Mouse (Mus musculus) heart, embryonic 13.5 days (tissue): ENCODE measurements around the gene Tpx2. TPM values are rescaled to one million over a fixed set of nuclear protein-coding genes. Genes with fewer than 3 reads are reported as not detected.

ENCODE experiments used
- ATAC-seq: fragments of 200-750 bp; cut with Nextera tagmentation; 2 replicates; pipeline ENCODE4 v1.8.0; 2017; ENCODE audit warnings: moderate TSS enrichment; ENCODE audit not compliant: insufficient number of reproducible peaks, low FRiP score, low TSS enrichment; ENCODE audit errors: extremely low read depth
- H3K27ac ChIP-seq: fragments of 300-500 bp; sonication (generic); replicated peaks from 2 replicates; pipeline ENCODE4 v1.5.1; 2015; ENCODE audit warnings: moderate library complexity, mild to moderate bottlenecking, inconsistent platforms
- H3K27me3 ChIP-seq: fragments of 300-500 bp; sonication (generic); replicated peaks from 2 replicates; pipeline ENCODE4 v1.6.1; 2015; ENCODE audit warnings: mild to moderate bottlenecking, inconsistent platforms
- H3K36me3 ChIP-seq: fragments of 300-500 bp; sonication (generic); 2 replicates; pipeline ENCODE4 v1.6.1; 2015; ENCODE audit warnings: mild to moderate bottlenecking, inconsistent platforms
- H3K4me1 ChIP-seq: fragments of 300-500 bp; sonication (generic); 2 replicates; pipeline ENCODE4 v1.6.1; 2015; ENCODE audit warnings: inconsistent platforms
- H3K4me2 ChIP-seq: fragments of 300-500 bp; sonication (generic); 2 replicates; pipeline ENCODE4 v1.6.1; 2015; ENCODE audit warnings: inconsistent platforms, mild to moderate bottlenecking, moderate library complexity
- H3K4me3 ChIP-seq: fragments of 300-500 bp; sonication (generic); 2 replicates; pipeline ENCODE4 v1.5.1; 2015; ENCODE audit warnings: moderate library complexity, mild to moderate bottlenecking, inconsistent platforms
- H3K9ac ChIP-seq: fragments of 300-500 bp; sonication (generic); 2 replicates; pipeline ENCODE4 v1.6.1; 2015; ENCODE audit warnings: inconsistent platforms, mild to moderate bottlenecking, moderate library complexity
- H3K9me3 ChIP-seq: fragments of 300-500 bp; sonication (generic); 2 replicates; pipeline ENCODE4 v1.6.1; 2016; ENCODE audit warnings: inconsistent platforms
- WGBS: fragments of 180-500 bp; shearing (Covaris S2); methylation state at CpG from one replicate; pipeline ENCODE4 v1.1.7; 2015; ENCODE audit warnings: mixed read lengths; 5-methylcytosine and 5-hydroxymethylcytosine counted together
- polyA plus RNA-seq: library from polyadenylated mRNA; unstranded; fragments of >200 nt; fragmentation: Nextera tagmentation; extraction: Ambion mirVana; gene quantifications from 2 replicates; pipeline ENCODE4 v1.2.1, GENCODE M21; 2015

Gene Tpx2
- 51.1 and 55.5 TPM in 2 replicates for polyA plus RNA-seq

DNA sequence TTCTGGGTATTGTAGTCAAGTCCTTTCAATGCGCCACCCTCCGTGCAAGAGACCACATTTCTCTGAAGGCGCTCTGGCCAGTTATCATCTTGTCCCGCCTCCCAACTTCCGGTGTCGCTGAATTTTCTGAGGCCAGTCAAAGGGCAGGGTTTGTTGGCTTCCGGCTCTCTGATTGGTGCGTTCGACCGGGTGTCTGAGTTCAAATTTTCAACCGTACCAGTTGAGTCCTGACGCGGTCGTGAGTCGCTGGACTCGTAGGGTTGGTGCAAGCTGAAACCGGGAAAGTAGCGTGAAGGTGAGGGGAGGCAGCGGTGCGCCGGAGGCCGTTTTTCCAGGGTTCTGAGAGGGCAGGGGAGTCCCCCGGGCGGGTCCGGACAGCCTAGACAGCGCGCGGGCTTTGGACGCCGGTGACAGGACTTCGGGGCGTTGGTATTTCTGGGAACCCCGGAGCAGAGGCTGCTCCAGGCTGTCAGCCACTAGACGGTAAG, at the start of gene Tpx2:
TSS of gene Tpx2 (plus strand) at position 150 of the 488 bp plus-strand sequence.
- peaks cover 20% of the 10 kb centered on the region for H3K36me3 ChIP-seq
- peak within 1 kb of the TSS; percentile 92 for H3K9ac ChIP-seq
- under 1% methylated on average over 34 of the region's 34 CpGs for WGBS
- peaks cover 25% of the 10 kb centered on the region for H3K4me1 ChIP-seq
- H3K4me2 ChIP-seq, result peak within 1 kb of the TSS; percentile 79
- no peaks in the 10 kb centered on the region for H3K9me3 ChIP-seq
- no peaks in the 10 kb centered on the region for H3K27me3 ChIP-seq
- H3K4me3 ChIP-seq, result peak within 1 kb of the TSS; percentile 95
- ATAC-seq, result peak; percentile 97
- peak within 1 kb of the TSS; percentile 90 for H3K27ac ChIP-seq

DNA sequence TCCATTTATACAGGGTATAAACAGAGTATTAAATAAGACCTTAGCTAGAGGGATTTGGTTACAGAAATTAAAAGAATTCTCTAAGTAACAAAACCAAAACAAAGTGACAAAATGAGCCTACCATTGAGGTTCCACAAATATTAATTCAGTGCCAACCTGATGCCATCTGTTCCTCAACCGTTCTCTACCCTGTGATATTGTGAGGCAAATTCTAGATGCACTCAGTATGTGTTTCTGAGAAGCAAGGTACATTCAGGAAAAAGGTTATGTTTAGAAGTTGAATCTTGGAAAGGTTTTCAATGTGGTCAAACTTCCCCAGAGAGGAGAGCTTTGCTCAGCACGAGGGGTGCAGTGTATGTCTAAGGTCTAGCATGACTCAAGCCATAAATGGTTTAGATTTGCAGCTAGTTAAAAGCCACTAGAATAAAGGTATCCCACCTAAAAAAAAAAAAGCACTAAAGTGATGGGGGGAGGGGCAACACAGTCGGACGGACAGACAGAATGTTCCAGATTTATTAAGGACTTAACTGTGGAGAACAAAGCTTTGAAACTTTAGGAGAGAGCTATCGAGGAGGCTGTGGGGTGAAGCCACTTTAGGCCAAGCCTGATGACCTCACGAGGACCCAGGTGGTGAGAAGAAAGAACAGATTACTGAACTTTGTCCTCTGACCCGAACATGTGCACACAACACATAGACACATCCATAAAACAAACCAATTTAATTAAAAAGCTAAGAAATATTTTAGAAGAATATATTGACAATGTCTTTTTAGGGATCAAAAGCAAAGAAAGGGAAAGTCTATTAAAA, 47.6 kb upstream of the Tpx2 start:
- 78% methylated on average over 7 of the region's 7 CpGs for WGBS

DNA sequence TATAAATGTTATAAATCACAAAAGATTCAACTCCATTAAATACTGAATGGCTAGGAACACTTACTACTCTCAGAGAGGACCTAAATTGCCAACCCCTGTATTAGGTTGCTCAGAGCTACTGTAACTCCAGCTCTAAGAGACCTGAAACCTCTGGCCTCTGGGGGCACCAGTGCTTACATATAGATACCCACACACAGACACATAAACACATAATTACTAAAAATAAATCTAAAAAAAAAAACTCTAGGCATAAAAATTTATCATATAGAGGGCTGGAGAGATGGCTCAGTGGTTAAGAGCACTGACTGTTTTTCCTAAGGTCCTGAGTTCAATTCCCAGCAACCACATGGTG, 47.0 kb upstream of the Tpx2 start:
- Histone ChIP-seq H3K9me3 (no peaks in the 10 kb centered on the region), H3K36me3 (no peaks in the 10 kb centered on the region), H3K27ac (no peak overlapping the region), H3K4me3 (no peak overlapping the region), H3K9ac (no peak overlapping the region), H3K27me3 (no peaks in the 10 kb centered on the region), H3K4me2 (no peak overlapping the region), H3K4me1 (peaks cover 37% of the 10 kb centered on the region)
- no peak for ATAC-seq

More for the DNA sequence above, 47.6 kb upstream of the Tpx2 start:
- no peak for ATAC-seq
- H3K9ac ChIP-seq, result no peak overlapping the region
- H3K27ac ChIP-seq, result no peak overlapping the region
- H3K9me3 ChIP-seq, result no peaks in the 10 kb centered on the region
- H3K27me3 ChIP-seq, result no peaks in the 10 kb centered on the region
- no peak overlapping the region for H3K4me2 ChIP-seq
- H3K4me3 ChIP-seq, result no peak overlapping the region
- peaks cover 31% of the 10 kb centered on the region for H3K4me1 ChIP-seq
- no peaks in the 10 kb centered on the region for H3K36me3 ChIP-seq

GRCm38 (mm10) chr2:152802303-152802702, 45.5 kb upstream of the Tpx2 start:
- Histone ChIP-seq H3K9me3 (no peaks in the 10 kb centered on the region), H3K27ac (no peak overlapping the region), H3K27me3 (no peaks in the 10 kb centered on the region), H3K4me1 (peaks cover 49% of the 10 kb centered on the region), H3K36me3 (no peaks in the 10 kb centered on the region), H3K4me3 (no peak overlapping the region), H3K9ac (no peak overlapping the region), H3K4me2 (no peak overlapping the region)
- 89% methylated on average over 10 of the region's 10 CpGs for WGBS
- no peak for ATAC-seq

DNA sequence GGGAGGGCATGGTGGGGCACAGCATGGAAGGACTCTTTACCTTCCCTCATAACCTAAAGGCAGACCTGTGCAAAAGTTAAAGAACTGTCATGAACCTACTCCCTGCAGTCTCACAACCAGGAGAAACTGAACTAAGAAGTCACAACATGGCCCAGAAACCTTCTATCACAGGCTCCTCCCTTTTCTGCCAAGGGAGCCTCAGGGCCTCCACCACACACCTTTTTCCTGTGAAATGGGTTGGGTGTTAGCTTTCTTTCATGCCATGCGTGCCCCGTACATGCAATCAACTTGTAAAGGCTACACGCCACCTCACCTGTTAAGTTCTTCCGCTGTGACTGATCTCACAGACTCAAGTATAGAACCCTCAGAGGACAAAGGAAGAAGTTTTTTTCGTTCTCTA, 44.7 kb upstream of the Tpx2 start:
- Histone ChIP-seq H3K4me3 (no peak overlapping the region), H3K27me3 (no peaks in the 10 kb centered on the region), H3K27ac (no peak overlapping the region), H3K9me3 (no peaks in the 10 kb centered on the region), H3K9ac (no peak overlapping the region), H3K36me3 (no peaks in the 10 kb centered on the region), H3K4me1 (peaks cover 43% of the 10 kb centered on the region), H3K4me2 (no peak overlapping the region)
- WGBS, result 86% methylated on average over 5 of the region's 5 CpGs
- ATAC-seq, result no peak

DNA sequence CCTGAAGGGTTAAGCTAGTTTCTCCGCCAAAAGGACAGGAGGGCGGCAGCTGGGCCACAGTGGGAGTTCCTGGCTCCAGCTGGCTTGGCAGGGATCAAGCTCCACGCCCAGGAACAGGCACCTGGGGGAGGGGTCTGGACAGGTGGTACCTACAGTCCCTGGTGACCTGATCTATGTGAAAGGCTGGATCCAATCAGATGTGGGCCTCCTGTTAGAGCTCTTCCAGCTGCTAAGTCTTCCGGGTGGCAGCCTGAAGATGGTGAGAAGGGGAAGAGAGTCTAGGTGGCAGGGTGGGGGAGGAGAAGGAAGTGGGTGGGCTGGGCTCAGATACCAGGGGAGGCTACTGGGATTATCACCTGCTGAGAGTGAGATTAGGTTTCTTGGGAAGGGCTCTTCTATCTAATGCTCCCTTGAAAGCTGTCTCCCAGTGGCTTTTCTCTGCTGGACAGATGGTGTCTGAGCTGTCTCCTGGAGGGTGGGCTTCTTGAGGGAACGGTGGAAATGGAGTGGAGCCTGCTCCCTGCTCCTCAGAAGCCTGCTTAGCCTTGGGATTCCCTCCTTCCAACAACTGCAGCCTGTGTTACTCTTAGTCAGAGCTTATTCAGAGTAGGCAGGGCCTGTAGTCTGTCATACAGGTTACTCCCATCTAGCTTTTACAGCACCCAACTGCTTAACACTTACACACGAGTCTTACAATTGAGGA, 43.2 kb upstream of the Tpx2 start:
- Histone ChIP-seq H3K27me3 (no peaks in the 10 kb centered on the region), H3K4me3 (no peak overlapping the region), H3K36me3 (no peaks in the 10 kb centered on the region; the same call in 1 of the 2 replicates), H3K4me2 (peak overlapping the region; percentile 44), H3K27ac (peak overlapping the region; percentile 58), H3K4me1 (peaks cover 53% of the 10 kb centered on the region), H3K9ac (peak overlapping the region; percentile 45), H3K9me3 (no peaks in the 10 kb centered on the region)
- ATAC-seq, result no peak
- 13% methylated on average over 6 of the region's 6 CpGs for WGBS

- Histone ChIP-seq H3K36me3 (no peaks in the 10 kb centered on the region; the same call in 1 of the 2 replicates), H3K4me2 (peak overlapping the region; percentile 44), H3K27ac (peak overlapping the region; percentile 58; the same call in 1 of the 2 replicates), H3K4me1 (peaks cover 58% of the 10 kb centered on the region), H3K9ac (peak overlapping the region; percentile 33), H3K27me3 (no peaks in the 10 kb centered on the region), H3K4me3 (no peak overlapping the region), H3K9me3 (no peaks in the 10 kb centered on the region)
- WGBS, result 48% methylated on average over 5 of the region's 5 CpGs
- no peak for ATAC-seq
Measured at GRCm38 (mm10) chr2:152805111-152805490, 42.7 kb upstream of the Tpx2 start.

DNA sequence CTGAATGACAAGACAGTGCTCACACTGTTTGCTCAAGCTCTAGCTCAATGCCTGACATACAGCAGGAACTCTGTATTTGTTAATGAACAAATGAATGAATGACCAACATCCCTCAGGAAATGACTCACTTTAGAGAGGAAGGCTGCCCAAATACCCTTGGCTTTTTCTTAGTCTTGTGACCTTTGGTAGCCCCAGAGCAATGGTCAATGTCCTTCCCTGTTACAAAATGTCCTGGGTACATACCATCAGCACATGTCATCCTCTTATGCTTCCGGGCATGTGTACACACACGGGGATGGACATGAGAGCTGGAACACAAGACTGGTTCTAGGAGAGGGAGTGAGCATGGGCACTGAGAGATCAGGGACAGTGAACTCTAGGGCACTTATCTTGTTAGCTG, 41.7 kb upstream of the Tpx2 start:
- peaks cover 67% of the 10 kb centered on the region for H3K4me1 ChIP-seq
- no peaks in the 10 kb centered on the region; the same call in 1 of the 2 replicates for H3K36me3 ChIP-seq
- 56% methylated on average over 2 of the region's 2 CpGs for WGBS
- ATAC-seq, result no peak
- no peak overlapping the region for H3K9ac ChIP-seq
- H3K4me3 ChIP-seq, result no peak overlapping the region
- H3K27ac ChIP-seq, result peak overlapping the region; percentile 58
- no peaks in the 10 kb centered on the region for H3K27me3 ChIP-seq
- H3K4me2 ChIP-seq, result no peak overlapping the region
- H3K9me3 ChIP-seq, result no peaks in the 10 kb centered on the region

DNA sequence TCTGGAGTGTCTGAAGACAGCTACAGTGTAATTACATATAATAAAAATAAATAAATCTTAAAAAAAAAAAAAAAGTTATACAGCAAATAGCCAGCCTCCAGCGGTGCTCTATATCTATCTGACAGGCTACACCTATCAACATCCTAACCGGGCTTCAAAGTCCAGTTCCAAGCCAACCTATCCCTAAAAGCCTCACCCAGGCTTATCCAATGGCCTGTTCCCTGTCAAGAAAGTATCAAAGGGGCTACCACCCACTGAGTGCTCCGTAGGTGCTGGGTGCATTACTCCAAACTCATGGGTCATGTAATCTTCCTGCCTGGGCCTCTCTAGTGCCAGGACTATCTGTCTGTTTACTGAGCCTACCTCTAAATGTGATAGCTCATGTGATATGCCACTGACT, 39.6 kb upstream of the Tpx2 start:
- no peak for ATAC-seq

GRCm38 (mm10) chr2:152810158-152810941, 37.4 kb upstream of the Tpx2 start:
- Histone ChIP-seq H3K4me1 (peaks cover 80% of the 10 kb centered on the region), H3K9ac (peak overlapping the region; percentile 33; the same call in 1 of the 2 replicates), H3K27ac (peak overlapping the region; percentile 61; the same call in 1 of the 2 replicates), H3K9me3 (no peaks in the 10 kb centered on the region), H3K4me2 (peak overlapping the region; percentile 10; the same call in 1 of the 2 replicates), H3K36me3 (no peaks in the 10 kb centered on the region; the same call in 1 of the 2 replicates), H3K4me3 (no peak overlapping the region), H3K27me3 (no peaks in the 10 kb centered on the region)
- ATAC-seq, result no peak
- WGBS, result 69% methylated on average over 5 of the region's 5 CpGs

More for the DNA sequence above, 39.6 kb upstream of the Tpx2 start:
- H3K9ac ChIP-seq, result no peak overlapping the region
- H3K36me3 ChIP-seq, result no peaks in the 10 kb centered on the region; the same call in 1 of the 2 replicates
- no peaks in the 10 kb centered on the region for H3K27me3 ChIP-seq
- H3K9me3 ChIP-seq, result no peaks in the 10 kb centered on the region
- no peak overlapping the region for H3K27ac ChIP-seq
- 65% methylated on average over 3 of the region's 3 CpGs for WGBS
- H3K4me2 ChIP-seq, result no peak overlapping the region
- peaks cover 82% of the 10 kb centered on the region for H3K4me1 ChIP-seq
- no peak overlapping the region for H3K4me3 ChIP-seq
